Mouse (Mus musculus): ENCODE data around the gene Tmem254c.
"Not testable (repeated sequence)": the region's sequence is repeated elsewhere in the genome, so short reads cannot be mapped to it uniquely, and the experiment has no call there.

DNA sequence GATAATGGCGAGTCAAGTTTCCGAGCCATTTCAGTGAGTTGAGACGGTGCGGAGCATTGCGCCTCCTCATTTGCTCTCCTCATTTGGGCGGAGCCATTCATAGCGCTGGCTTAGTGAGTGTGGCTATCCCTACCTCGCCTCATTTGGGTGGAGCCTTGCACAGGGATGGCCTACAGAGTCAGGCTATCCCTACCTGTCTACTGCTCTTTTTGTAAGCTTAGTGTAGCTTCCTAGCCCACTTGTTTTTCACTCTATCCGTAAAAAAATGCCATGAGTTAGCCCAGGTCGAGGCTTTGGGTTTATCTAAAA, at the start of gene Tmem254c:
- TF ChIP-seq CTCF (IDR thresholded peaks at IDR 0.05; ENCODE audit: borderline replicate concordance, control insufficient read depth, extremely low read depth, insufficient read depth, low read length, poor library complexity); POLR2A (IDR thresholded peaks at IDR 0.05; ENCODE audit: control insufficient read depth, extremely low read depth, insufficient read depth, low read length, poor library complexity): not testable (repeated sequence)

All from thymus, adult 2 months (tissue).